Mouse (Mus musculus) liver, embryonic 14.5 days (tissue): ENCODE data around the gene Gpr84. TPM values are rescaled to one million over a fixed set of nuclear protein-coding genes. Genes with fewer than 3 reads are reported as not detected.
A peak's percentile ranks its signal among the peaks of the same experiment; 100 is the strongest.
"Not testable (repeated sequence)": the region's sequence is repeated elsewhere in the genome, so short reads cannot be mapped to it uniquely, and the experiment has no call there.

Experiments used
- ATAC-seq: fragments of 200-750 bp; cut with Nextera tagmentation; 2 replicates; pipeline ENCODE4 v1.8.0; 2017; ENCODE audit warnings: moderate number of reproducible peaks, mild to moderate bottlenecking, moderate library complexity; ENCODE audit not compliant: insufficient read depth
- DNase-seq, 3 experiments: peaks; one replicate each; pipeline ENCODE4 v3.0.0-alpha.2; 2012 to 2013; ENCODE audit warnings: low read depth in 3 of 3, low spot score in 3 of 3
- H3K27ac ChIP-seq: fragments of 300-500 bp; sonication (generic); 2 replicates; pipeline ENCODE4 v1.5.1; 2014; ENCODE audit warnings: moderate library complexity, mild to moderate bottlenecking, control low read depth, inconsistent platforms
- H3K27me3 ChIP-seq: fragments of 300-500 bp; sonication (generic); 2 replicates; pipeline ENCODE4 v1.6.1; 2014; ENCODE audit warnings: mild to moderate bottlenecking, low read length, moderate library complexity; ENCODE audit not compliant: control insufficient read depth, insufficient read depth
- H3K36me3 ChIP-seq: fragments of 300-500 bp; sonication (generic); replicated peaks from 2 replicates; pipeline ENCODE4 v1.6.1; 2014; ENCODE audit warnings: low read depth; ENCODE audit not compliant: control insufficient read depth, insufficient read depth
- H3K4me1 ChIP-seq, 2 experiments: fragments of 200-500 bp in 1 of 2; fragments of 300-500 bp in 1 of 2; sonication (generic) in 1 of 2; replicated peaks; 2 replicates each; pipeline ENCODE4 v1.6.1; 2012 to 2014; ENCODE audit warnings: antibody characterized with exemption in 1 of 2, inconsistent platforms in 1 of 2, low read length in 1 of 2; ENCODE audit not compliant: control insufficient read depth in 2 of 2, insufficient read depth in 2 of 2
- H3K4me2 ChIP-seq: fragments of 300-500 bp; sonication (generic); 2 replicates; pipeline ENCODE4 v1.6.1; 2014; ENCODE audit warnings: low read depth, mild to moderate bottlenecking, control low read depth, moderate library complexity
- H3K4me3 ChIP-seq, 2 experiments: fragments of 200-500 bp in 1 of 2; fragments of 300-500 bp in 1 of 2; sonication (generic) in 1 of 2; 2 replicates each; pipeline ENCODE4 v1.5.1; 2012 to 2014; ENCODE audit warnings: low read depth in 2 of 2, low read length in 2 of 2, mild to moderate bottlenecking in 2 of 2, control low read depth in 1 of 2, inconsistent platforms in 1 of 2, moderate library complexity in 1 of 2; ENCODE audit not compliant: insufficient read depth in 1 of 2
- H3K9ac ChIP-seq: fragments of 300-500 bp; sonication (generic); replicated peaks from 2 replicates; pipeline ENCODE4 v1.6.1; 2014; ENCODE audit warnings: mild to moderate bottlenecking, control low read depth, moderate library complexity
- H3K9me3 ChIP-seq: fragments of 300-500 bp; sonication (generic); 2 replicates; pipeline ENCODE4 v1.6.1; 2016; ENCODE audit warnings: low read length, mixed read lengths; ENCODE audit not compliant: control insufficient read depth
- CTCF ChIP-seq: IDR thresholded peaks from 2 replicates; pipeline ENCODE4 v1.5.1; 2016; ENCODE audit warnings: antibody characterized with exemption, low read depth, control low read depth
- EP300 ChIP-seq: IDR thresholded peaks from 2 replicates; pipeline ENCODE4 v1.6.1; 2016; ENCODE audit warnings: antibody characterized with exemption, low read depth
- WGBS: fragments of 180-500 bp; shearing (Covaris S2); extraction: QIAGEN DNeasy Blood & Tissue Kit; methylation state at CpG from one replicate; pipeline ENCODE4 v1.1.7; 2014; ENCODE audit not compliant: insufficient replicate concordance; 5-methylcytosine and 5-hydroxymethylcytosine counted together
- polyA plus RNA-seq, 2 experiments: library from polyadenylated mRNA; depleted of rRNA in 1 of 2; stranded (reverse) in 1 of 2; unstranded in 1 of 2; fragments of >200 nt; fragmentation: Nextera tagmentation in 1 of 2; extraction: Ambion mirVana in 1 of 2; gene quantifications; 2 replicates each; pipeline versions ENCODE4 v1.2.1 to v1.2.3; 2012 to 2014

The Gpr84 gene
- polyA plus RNA-seq, 2 experiments, result 0.18 to 0.20 TPM

DNA sequence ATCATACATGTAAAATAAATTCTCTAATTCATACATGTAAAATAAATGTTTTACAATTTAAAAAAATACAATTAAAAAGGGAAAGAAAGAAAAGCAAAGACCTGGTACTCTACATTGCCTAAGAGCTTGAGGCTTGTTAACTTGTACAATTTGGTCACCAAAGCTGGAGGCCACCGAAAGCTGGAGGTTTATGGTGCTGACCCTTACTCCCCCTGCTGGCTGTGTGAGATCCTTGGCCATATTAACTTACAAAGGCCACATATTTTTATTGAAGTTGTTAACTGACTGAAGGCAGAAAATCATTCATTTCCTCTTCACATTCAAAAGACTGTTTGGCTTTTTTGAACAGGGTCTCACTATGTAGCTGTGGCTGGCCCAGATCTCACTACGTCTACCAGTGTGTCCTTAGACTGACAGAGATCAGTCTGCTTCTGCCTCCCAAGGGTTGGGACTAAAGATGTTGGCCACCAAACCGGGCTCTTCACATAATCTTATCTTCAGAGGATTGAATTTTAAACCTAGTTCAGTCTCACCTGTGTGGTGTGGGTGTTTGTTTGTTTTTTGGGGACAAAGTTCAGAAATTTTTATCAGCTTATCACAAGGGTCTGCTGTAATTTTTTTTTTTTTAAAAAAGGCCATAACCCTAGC is 29.5 kb downstream of the Gpr84 start:
- WGBS, result 27% methylated on average over 3 of the region's 3 CpGs
- TF ChIP-seq CTCF (peak; percentile 83), EP300 (no peak)
- no peak overlapping the region for H3K4me3 ChIP-seq
- peak overlapping the region; percentile 62 for H3K27ac ChIP-seq
- peaks cover 5% of the 10 kb centered on the region; the same call in 1 of the 2 replicates for H3K36me3 ChIP-seq
- peak overlapping the region; percentile 20 for H3K9ac ChIP-seq
- no peaks in the 10 kb centered on the region for H3K9me3 ChIP-seq
- H3K4me2 ChIP-seq, result peak overlapping the region; percentile 41
- DNase-seq (peak; percentile 61 to 62 (median 62)), ATAC-seq (peak; percentile 61; the same call in 1 of the 2 replicates)
- H3K4me1 ChIP-seq, result peaks cover 14 to 40% of the 10 kb centered on the region in 2 experiments
- H3K27me3 ChIP-seq, result no peaks in the 10 kb centered on the region

DNA sequence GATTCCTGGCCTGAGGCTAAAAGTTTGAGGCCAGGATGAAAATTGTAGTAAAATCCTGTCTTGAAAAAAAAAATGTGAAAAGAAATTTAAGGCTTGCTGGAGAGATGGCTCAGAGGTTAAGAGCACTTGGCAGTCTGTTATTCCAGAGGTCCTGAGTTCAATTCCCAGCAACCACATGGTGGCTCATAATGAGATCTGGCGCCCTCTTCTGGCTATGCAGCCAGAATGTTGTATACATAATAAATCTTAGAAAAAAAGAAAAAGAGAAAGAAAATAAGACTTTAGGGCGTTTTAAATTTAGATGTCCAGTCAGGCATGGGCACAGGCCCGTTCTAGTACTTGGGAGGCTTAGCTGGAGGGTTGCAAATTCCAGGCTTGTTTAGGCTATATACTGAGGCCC is 30.7 kb downstream of the Gpr84 start:
- Histone ChIP-seq H3K4me2 (peak overlapping the region; percentile 41; the same call in 1 of the 2 replicates), H3K4me3 (no peak overlapping the region), H3K9me3 (no peaks in the 10 kb centered on the region), H3K27ac (peak overlapping the region; percentile 46), H3K9ac (no peak overlapping the region), H3K4me1 (peaks cover 17 to 35% of the 10 kb centered on the region in 2 experiments), H3K36me3 (peaks cover 5% of the 10 kb centered on the region; the same call in 1 of the 2 replicates), H3K27me3 (no peaks in the 10 kb centered on the region)
- 46% methylated on average over 3 of the region's 3 CpGs for WGBS
- DNase-seq, result peak in 1 of 3 experiments; percentile 46
- TF ChIP-seq EP300 (no peak), CTCF (peak; percentile 73)
- ATAC-seq, result no peak

DNA sequence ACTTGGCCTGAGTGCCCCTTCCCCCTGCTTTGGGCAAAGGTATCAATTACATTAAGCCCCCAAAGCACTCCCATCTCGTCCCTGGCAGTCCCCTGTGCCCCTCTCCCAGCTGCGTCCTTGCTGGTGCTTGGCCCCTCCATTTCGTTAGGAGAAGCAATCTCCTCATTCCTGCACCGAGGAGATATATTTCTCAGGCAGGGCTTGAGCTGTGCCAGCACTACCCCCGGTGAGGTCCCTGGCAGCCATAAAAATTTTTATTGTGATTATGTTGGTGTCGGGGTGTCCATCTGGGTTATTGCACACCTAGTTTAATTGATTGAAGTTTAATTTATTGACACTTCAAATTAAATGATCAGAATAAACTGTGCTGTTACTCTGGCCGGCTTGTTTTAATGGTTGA is 32.5 kb downstream of the Gpr84 start:
- no peak for ATAC-seq
- Histone ChIP-seq H3K27me3 (no peaks in the 10 kb centered on the region), H3K27ac (no peak overlapping the region), H3K9ac (no peak overlapping the region; the same call in 1 of the 2 replicates), H3K4me3 (no peak overlapping the region), H3K36me3 (peaks cover 4% of the 10 kb centered on the region; the same call in 1 of the 2 replicates), H3K4me2 (no peak overlapping the region), H3K9me3 (no peaks in the 10 kb centered on the region), H3K4me1 (peaks cover 25 to 42% of the 10 kb centered on the region in 2 experiments)
- TF ChIP-seq EP300, result no peak
- no peak for TF ChIP-seq CTCF
- no peak for DNase-seq
- 61% methylated on average over 7 of the region's 7 CpGs for WGBS

DNA sequence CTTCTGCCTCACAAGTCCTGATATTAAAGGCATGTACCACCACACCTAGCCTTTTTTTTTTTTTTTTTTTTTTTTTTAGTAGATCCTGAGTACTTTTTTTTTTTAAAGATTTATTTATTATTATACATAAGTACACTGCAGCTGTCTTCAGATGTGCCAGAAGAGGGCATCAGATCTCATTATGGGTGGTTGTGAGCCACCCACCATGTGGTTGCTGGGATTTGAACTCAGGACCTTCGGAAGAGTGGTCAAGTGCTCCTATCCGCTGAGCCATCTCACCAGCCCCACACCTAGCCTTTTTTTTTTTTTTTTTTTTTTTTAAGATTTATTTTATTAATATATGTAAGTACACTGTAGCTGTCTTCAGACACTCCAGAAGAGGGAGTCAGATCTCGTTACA is 34.5 kb downstream of the Gpr84 start:
- not testable (repeated sequence) for H3K4me3 ChIP-seq, DNase-seq, H3K27ac ChIP-seq, H3K9ac ChIP-seq, H3K9me3 ChIP-seq, H3K27me3 ChIP-seq, ATAC-seq, H3K4me2 ChIP-seq, H3K36me3 ChIP-seq
- peaks cover 23 to 35% of the 10 kb centered on the region in 2 experiments for H3K4me1 ChIP-seq
- 74% methylated on average over 3 of the region's 3 CpGs for WGBS

DNA sequence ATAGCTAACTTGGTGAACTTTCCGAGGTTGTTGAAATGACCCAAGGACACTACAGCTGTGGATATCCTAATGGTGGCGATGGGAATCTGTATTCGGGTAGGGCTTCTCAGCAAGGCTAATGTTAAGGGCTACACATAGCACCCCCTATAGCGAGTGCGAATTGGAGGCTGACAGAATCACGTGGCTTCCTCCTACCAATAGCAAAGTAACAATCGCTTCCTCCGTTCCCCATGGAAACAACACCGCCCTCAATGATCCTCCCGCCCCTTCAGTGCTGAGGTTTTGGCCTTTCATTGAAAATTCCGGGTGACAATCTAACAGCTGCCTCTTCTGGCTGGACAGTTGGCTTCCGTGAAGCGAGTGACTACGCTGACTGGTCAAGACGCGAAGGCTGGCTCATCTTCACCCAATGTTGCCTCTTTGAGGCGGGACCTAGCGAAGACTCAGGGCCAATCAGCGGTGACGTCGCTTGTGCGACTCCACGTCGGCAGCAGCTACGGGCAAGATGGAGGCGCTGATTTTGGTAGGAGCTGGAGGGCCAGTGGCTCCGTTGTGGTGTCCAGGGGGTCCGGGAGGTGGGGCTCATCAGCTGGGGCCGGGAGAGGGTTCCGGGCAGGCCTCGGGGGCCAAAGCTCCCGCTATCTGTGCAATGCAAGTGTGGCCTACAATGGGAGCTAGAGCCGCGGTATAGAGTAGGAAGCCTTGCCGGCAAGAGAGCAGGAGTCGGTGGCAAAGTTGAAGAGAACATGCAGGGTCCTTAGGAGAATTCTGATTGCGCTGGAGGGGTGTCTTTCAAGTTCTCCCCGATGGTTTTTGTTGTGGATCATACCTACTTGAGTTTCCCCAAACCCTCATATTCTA is 37.8 kb downstream of the Gpr84 start, which contains the start of gene Copz1:
Gene Copz1 (plus strand): TSS at position 296 of the 861 bp plus-strand sequence.
- WGBS, result under 1% methylated on average over 38 of the region's 38 CpGs
- DNase-seq (peak; percentile 99 to 100 (median 100)), ATAC-seq (peak; percentile 97)
- Histone ChIP-seq H3K9ac (peak within 1 kb of the TSS; percentile 90), H3K27ac (peak within 1 kb of the TSS; percentile 79), H3K4me1 (peaks cover 18 to 27% of the 10 kb centered on the region in 2 experiments), H3K9me3 (no peaks in the 10 kb centered on the region), H3K4me2 (peak within 1 kb of the TSS; percentile 93), H3K36me3 (peaks cover 3% of the 10 kb centered on the region; the same call in 1 of the 2 replicates), H3K4me3 (peak within 1 kb of the TSS; percentile 89 to 91), H3K27me3 (no peaks in the 10 kb centered on the region)
- TF ChIP-seq CTCF (peak; percentile 50), EP300 (no peak; the same call in 1 of the 2 replicates)
